Mouse (Mus musculus): ENCODE data around the gene Ccdc126. TPM values are rescaled to one million over a fixed set of nuclear protein-coding genes. Genes with fewer than 3 reads are reported as not detected.

The Ccdc126 gene
- total RNA-seq, 1 experiment from 2014 or later, result 5.6 TPM

DNA sequence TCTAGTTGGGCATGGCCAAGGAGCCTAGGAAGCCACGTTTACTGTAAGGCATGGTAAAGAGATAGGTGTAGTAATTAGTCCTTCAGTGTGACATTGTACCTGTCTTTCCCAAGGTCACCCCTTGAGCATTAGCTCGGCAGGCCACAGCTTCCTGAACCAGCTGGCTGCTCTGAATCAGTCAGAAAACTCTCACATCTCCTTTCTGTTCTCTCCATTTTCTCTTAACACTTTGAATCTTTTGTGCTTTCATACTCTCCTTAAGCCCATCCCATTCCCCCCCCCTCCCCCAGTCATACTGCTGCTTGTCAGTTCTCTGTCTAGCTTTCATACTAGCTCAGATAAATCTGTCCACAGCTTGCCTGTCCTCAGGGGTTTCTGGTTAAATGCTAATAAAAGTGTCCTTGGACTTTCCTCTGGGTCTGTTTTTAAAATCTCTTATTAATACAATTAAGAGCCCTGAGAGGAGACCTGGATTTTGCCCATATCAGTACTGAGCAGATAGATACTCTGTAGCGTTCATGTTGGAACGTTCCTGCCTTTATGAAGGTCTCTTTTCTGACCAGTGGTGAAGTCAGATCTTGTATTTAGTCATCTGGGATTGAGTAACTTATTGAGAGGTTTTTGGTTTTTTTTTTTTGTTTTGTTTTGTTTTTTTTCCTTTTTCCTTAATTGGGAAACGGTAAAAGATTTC lies 12.4 kb downstream of the Ccdc126 start:
- peak in 1 of 2 experiments; percentile 36; a peak in 1 of 4 replicates for ATAC-seq (replicated peaks in 1 of 2; ENCODE audit: insufficient read depth in 1 of 2, low FRiP score in 2 of 2, low TSS enrichment in 1 of 2, low read depth in 1 of 2, poor library complexity in 2 of 2, severe bottlenecking in 2 of 2)

DNA sequence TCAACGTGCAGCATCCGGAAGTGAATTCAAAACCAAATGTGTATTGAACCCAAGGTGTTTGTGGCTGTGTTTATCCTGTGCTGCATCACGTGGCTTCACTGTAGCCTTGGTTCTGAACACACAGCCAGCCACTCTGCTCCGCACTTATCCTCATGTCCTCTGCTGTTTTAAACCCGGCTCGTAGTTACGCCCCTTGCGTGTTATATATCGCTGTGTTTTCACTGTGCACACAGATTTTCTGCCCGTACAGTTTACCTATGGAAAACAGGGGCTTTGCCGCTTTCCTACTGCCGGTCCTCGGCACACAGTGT lies 12.9 kb downstream of the Ccdc126 start:
- ATAC-seq (replicated peaks in 1 of 2; ENCODE audit: insufficient read depth in 1 of 2, low FRiP score in 2 of 2, low TSS enrichment in 1 of 2, low read depth in 1 of 2, poor library complexity in 2 of 2, severe bottlenecking in 2 of 2), result no peak; a peak in 1 of 4 replicates

DNA sequence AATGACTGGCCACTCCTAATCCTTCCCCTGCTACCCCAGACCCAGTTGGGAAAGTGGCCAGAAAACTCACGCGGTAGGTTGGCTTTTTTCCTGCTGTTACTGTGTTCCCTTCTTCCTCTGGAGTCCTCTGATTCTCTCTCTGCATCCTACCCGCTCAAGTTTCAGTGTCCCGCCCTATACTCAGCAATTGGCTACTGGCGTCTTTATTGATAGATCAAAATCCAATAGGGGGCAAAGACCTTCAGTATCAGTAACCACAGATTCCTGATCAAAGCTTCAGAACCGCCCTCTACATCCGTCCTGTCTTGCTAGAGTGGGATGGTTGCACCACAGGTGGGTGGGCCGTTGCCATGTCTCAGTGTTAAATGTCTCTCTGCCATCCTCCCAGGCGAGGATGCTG lies 19.5 kb downstream of the Ccdc126 start:
- ATAC-seq (replicated peaks in 1 of 2; ENCODE audit: insufficient read depth in 1 of 2, low FRiP score in 2 of 2, low TSS enrichment in 1 of 2, low read depth in 1 of 2, poor library complexity in 2 of 2, severe bottlenecking in 2 of 2), result peak in 1 of 2 experiments; percentile 53; a peak in 1 of 4 replicates

DNA sequence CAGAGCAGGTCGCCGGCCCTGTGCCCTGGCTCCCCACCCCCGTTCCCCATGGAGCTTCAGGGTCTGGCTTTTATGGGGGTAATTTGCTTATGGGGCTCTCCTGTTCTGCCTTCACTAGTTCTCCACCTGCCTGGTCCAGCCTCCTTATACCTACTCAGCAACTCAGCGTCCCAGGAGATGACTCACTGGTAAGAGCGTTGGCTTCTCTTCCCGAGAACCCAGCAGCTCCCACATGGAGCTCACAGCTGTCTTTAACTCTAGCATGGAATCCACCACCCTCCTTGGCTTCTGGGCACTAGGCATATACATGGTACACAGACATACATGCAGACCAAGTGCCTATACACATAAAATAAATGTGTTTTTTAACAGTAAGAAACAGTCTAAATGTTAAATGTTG lies 20.1 kb downstream of the Ccdc126 start:
- no peak for ATAC-seq (replicated peaks in 1 of 2; ENCODE audit: insufficient read depth in 1 of 2, low FRiP score in 2 of 2, low TSS enrichment in 1 of 2, low read depth in 1 of 2, poor library complexity in 2 of 2, severe bottlenecking in 2 of 2)

DNA sequence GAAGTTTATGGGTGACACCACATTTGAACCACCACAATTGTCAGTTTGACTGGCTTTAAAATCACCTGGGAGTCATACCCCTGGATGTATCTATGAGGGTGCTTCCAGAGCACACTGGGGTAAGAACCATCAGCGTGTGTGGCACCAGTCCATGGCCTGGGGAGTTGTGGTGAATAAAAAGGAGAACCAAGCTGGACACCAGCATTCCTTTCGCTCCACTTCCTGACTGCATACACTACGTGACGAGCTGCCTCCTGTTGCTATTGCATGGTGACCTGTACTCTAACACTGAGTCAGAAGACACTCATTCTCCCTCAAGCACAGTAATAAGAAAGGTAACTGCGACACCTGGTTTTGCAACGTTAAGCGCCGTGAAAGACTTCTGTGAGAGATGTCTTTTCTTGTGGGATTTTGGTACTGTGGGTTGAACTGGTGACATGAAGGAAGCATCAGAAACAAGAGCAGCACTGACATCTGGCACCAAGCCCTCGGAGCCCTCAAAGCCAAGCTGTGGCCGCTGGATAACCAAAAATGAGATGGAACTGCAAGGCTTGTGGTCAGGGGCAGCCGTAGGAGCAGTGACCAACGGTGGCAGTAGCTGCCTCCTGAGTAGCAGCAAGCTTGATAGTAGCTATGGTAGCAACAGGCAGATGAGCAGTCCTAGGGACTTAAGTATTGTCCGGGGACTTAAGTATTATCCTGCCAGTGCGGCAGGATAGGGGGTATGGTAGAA lies 24.8 kb downstream of the Ccdc126 start:
- peak in 1 of 2 experiments; percentile 53; a peak in 1 of 4 replicates for ATAC-seq (replicated peaks in 1 of 2; ENCODE audit: insufficient read depth in 1 of 2, low FRiP score in 2 of 2, low TSS enrichment in 1 of 2, low read depth in 1 of 2, poor library complexity in 2 of 2, severe bottlenecking in 2 of 2)

DNA sequence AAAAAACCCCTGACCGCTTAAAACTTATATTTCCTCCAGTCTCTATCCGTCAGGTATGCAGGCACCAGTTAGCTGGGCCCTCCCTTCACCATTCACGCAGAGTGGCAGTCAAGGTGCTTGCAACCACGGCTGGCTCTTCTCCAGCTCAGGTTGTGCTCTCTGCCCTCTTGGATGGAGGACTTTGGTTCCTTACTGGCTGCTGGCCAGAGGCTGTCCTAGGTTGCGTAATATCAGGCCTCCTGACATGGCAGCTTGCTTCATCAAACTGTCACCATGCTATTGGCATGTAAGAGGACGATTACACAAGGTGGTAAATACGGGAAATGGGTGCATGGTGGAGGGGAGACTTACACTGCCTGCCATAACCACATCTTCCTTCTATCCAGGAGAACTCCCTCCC lies 30.8 kb downstream of the Ccdc126 start:
- ATAC-seq (replicated peaks in 1 of 2; ENCODE audit: insufficient read depth in 1 of 2, low FRiP score in 2 of 2, low TSS enrichment in 1 of 2, low read depth in 1 of 2, poor library complexity in 2 of 2, severe bottlenecking in 2 of 2), result peak; percentile 17 to 53; a peak in 2 of 4 replicates

DNA sequence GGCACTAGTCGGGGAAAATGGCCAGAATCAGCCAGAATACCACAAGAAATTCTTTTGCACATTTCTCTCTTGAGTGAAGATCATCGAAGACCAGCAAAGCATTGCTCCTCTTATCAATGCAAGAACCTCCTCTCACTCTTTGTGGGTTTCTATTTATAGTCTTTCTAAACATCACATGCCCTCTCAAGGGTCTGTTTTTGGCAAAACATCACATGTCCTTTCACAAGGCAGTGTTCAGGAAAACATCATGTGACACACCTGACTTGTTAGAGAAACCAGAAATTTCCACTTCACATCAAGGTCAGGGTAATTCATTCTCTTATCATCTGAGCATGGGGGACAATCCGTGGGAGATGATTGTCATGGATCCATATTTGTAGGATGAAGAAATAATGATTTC lies 35.5 kb downstream of the Ccdc126 start:
- no peak for ATAC-seq (replicated peaks in 1 of 2; ENCODE audit: insufficient read depth in 1 of 2, low FRiP score in 2 of 2, low TSS enrichment in 1 of 2, low read depth in 1 of 2, poor library complexity in 2 of 2, severe bottlenecking in 2 of 2)

DNA sequence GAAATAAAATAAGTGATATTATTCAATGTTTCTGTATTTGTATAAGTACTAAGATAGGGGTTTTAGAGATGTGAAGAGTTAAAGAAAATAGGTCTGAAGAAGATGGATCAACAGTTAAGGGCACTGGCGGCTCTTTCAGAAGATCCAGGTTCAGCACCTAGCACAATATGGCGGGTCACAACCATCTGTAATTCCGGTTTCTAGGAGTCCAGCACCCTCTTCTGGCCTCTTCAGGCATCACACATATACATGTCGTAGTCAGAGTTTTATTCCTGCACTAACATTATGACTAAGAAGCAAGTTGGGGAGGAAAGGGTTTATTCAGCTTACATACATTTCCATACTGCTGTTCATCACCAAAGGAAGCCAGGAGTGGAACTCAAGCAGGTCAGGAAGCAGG lies 36.1 kb downstream of the Ccdc126 start:
- no peak for ATAC-seq (replicated peaks in 1 of 2; ENCODE audit: insufficient read depth in 1 of 2, low FRiP score in 2 of 2, low TSS enrichment in 1 of 2, low read depth in 1 of 2, poor library complexity in 2 of 2, severe bottlenecking in 2 of 2)

DNA sequence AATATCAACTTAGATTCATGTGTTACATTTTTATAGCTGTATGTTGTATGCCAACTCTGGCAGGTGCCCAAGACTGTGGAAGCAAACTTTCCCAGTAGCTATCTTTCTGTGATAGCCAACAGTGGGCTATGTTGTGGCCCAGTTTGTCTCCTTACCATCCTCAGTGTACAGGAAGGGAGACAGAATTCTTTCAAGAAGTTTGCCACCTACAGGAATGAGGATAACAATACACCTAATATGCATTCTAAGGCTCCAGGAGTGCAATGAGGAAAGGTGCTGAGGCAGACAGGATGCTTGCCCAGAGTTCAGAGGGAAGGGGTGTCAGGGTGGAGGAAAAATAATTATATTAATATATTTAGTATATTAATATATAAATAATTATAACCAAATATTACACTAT lies 41.3 kb downstream of the Ccdc126 start:
- ATAC-seq (replicated peaks in 1 of 2; ENCODE audit: insufficient read depth in 1 of 2, low FRiP score in 2 of 2, low TSS enrichment in 1 of 2, low read depth in 1 of 2, poor library complexity in 2 of 2, severe bottlenecking in 2 of 2), result peak in 1 of 2 experiments; percentile 48; a peak in 1 of 4 replicates

DNA sequence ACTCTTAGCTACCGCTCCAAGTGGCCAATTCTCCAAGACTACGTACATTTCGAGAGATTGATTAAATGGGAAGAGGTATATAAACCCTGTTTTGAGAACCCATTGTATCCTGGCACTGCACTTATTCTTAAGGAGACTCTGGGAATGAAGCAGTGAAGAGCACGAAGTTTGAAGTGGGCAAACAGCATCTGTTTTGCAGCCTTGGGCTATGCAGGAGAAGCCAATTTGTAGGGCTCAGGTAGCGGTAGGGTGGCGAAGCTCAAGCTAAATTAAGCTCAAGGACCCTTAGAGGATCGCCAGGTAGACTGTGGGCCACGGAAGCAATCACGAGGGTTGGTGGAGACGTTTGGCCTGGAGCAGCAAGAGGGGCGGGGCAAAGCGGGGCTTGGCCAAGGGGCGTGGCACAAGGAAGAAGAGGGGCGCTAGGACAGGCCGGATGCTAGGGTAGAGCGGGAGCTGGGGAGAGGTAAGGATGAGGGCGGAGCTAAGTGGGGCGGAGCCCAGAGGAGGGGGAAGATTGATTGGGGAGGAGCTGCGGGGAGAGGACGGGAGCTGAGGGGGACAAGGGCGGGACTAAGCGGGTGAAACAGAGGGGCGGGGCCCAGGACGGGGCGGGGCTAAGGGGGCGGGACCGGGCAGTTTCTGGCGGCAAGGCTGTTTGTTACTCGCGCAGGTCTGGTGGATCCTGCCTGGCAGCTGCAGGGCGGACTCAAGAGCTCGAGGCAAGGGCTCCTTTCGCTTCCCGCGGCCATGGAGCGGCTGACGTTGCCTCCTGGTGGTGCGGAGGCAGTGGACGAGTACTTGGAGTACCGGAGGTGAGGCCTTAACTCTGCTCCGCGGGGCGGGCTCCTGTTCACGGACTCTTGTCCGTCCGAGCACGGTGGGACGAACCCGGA lies 48.3 kb downstream of the Ccdc126 start, which contains the start of gene Fam221a:
Gene Fam221a, plus strand, starts transcription at position 581 of the 896 bp plus-strand sequence.
- ATAC-seq (replicated peaks in 1 of 2; ENCODE audit: insufficient read depth in 1 of 2, low FRiP score in 2 of 2, low TSS enrichment in 1 of 2, low read depth in 1 of 2, poor library complexity in 2 of 2, severe bottlenecking in 2 of 2), result peak; percentile 94 to 96

DNA sequence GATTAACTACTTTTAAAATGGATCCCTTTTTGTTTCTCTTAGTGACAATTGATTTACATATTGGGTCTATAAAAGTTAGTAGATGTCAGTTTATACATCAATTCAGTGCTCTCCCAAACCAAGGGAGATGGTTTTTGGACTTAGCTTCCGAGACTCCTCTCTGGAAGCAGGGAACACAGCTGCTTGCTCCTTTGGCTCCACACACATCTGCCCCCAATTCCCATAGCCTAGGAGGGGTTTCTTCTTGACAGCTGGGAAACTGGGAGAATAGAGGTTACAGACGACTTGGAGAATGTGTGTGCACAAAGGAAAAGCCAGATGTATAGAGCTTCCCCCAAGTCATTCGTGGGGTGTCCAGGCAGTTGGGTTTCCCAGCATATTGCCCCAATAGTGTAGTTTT lies 49.1 kb downstream of the Ccdc126 start:
- no peak for ATAC-seq (replicated peaks in 1 of 2; ENCODE audit: insufficient read depth in 1 of 2, low FRiP score in 2 of 2, low TSS enrichment in 1 of 2, low read depth in 1 of 2, poor library complexity in 2 of 2, severe bottlenecking in 2 of 2)

DNA sequence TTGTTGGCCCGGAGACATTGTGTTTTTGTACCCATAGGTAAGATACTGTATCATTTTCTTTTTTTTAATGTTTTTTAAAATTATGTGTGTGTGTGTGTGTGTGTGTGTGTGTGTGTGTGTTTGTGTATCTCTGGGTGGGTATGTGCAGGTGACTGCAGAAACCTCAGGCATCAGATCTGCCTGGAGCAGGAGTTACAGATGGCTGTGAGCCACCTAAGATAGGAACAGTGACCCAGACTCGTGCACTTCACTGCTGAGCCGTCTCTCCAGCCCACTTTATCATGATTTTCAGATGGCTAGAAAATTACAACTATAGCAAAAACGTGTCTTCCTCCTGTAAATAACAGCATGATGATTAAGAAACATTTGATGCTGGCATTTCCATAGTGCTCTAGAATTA lies 53.6 kb downstream of the Ccdc126 start:
- ATAC-seq (replicated peaks in 1 of 2; ENCODE audit: insufficient read depth in 1 of 2, low FRiP score in 2 of 2, low TSS enrichment in 1 of 2, low read depth in 1 of 2, poor library complexity in 2 of 2, severe bottlenecking in 2 of 2), result no peak

DNA sequence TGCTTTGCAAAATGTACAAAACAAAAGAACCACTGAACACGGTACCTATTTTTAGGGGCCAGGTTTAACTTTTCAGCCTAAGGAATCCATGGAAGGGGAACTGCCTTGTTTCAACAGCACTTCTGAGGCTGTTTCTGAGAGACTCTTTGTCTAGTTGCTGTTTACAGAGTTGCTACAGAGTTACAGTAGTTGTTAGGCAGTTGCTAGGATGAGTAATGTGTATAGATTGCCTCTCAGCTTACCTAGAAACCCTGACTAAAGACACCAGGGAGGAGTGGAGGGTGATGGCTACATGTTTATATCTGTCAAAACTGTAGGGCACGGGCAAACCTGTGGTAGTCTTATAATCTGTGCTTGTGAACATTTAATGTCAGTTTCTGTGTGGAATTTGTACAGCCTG lies 54.9 kb downstream of the Ccdc126 start:
- no peak for ATAC-seq (replicated peaks in 1 of 2; ENCODE audit: insufficient read depth in 1 of 2, low FRiP score in 2 of 2, low TSS enrichment in 1 of 2, low read depth in 1 of 2, poor library complexity in 2 of 2, severe bottlenecking in 2 of 2)

DNA sequence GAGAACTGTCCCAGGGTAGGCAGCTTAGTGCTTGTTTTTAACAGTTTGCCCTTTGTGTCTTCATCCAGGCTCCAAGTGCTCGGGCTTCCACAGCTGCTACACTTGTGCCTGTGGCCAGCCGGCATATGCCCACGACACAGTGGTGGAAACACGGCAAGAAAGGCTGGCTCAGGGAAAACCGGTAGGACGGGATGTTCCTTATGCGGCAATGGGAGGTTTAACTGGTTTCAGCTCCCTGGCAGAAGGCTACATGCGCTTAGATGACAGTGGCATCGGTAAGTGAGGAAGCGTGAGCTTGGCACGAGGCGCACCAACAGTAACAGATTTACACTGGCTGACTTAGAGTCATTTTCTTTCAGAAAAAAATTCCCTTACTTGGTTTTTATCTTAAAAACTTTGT lies 59.3 kb downstream of the Ccdc126 start:
- no peak for ATAC-seq (replicated peaks in 1 of 2; ENCODE audit: insufficient read depth in 1 of 2, low FRiP score in 2 of 2, low TSS enrichment in 1 of 2, low read depth in 1 of 2, poor library complexity in 2 of 2, severe bottlenecking in 2 of 2)

Other genes with a start within 250 kb of the Ccdc126 start
- gene Malsu1, start 245.5 kb upstream of the Ccdc126 start, total RNA-seq (2017), result 29.0 and 62.0 TPM in 2 replicates
- 0.06 and 0.25 TPM in 2 replicates for gene Igf2bp3, start 104.3 kb upstream of the Ccdc126 start, total RNA-seq (2017)
- 204 and 234 TPM in 2 replicates for gene Tra2a, start 55.2 kb upstream of the Ccdc126 start, total RNA-seq (2017)
- 4.2 and 6.9 TPM in 2 replicates for gene Fam221a, start 48.5 kb downstream of the Ccdc126 start, total RNA-seq (2017)
- not detected in 2 replicates for gene Stk31, start 76.3 kb downstream of the Ccdc126 start, total RNA-seq (2017)